Mouse (Mus musculus) CH12.LX (cell line): ENCODE data around the gene Igsf8. TPM values are rescaled to one million over a fixed set of nuclear protein-coding genes. Genes with fewer than 3 reads are reported as not detected.

ENCODE experiments used
- DNase-seq: peaks from one replicate; pipeline ENCODE4 v3.0.0-alpha.2; 2013; ENCODE audit errors: extremely low read depth
- H3K27ac ChIP-seq: 2 replicates; pipeline ENCODE4 v1.5.1; 2012; ENCODE audit warnings: low read depth, mild to moderate bottlenecking, control low read depth, moderate library complexity; ENCODE audit not compliant: insufficient read depth
- H3K27me3 ChIP-seq: replicated peaks from 2 replicates; pipeline ENCODE3; 2012; ENCODE audit warnings: inconsistent platforms
- H3K36me3 ChIP-seq, 2 experiments: replicated peaks in 1 of 2; 2 replicates each; pipeline versions ENCODE3 to v1.6.1; 2012; ENCODE audit warnings: inconsistent platforms in 1 of 2, low read length in 1 of 2, mild to moderate bottlenecking in 1 of 2, mixed read lengths in 1 of 2, moderate library complexity in 1 of 2; ENCODE audit not compliant: control insufficient read depth in 1 of 2, insufficient read depth in 1 of 2
- H3K4me1 ChIP-seq, 2 experiments: 2 replicates each; pipeline ENCODE4 v1.6.1; 2012; ENCODE audit warnings: inconsistent platforms in 1 of 2, moderate library complexity in 1 of 2; ENCODE audit not compliant: insufficient read depth in 2 of 2, control insufficient read depth in 1 of 2
- H3K4me2 ChIP-seq: 2 replicates; pipeline ENCODE4 v1.6.1; 2012; ENCODE audit warnings: low read depth, mild to moderate bottlenecking, control low read depth; ENCODE audit not compliant: poor library complexity, insufficient read depth, severe bottlenecking
- H3K4me3 ChIP-seq, 3 experiments: fragments of 150-350 bp in 1 of 3; sonication (generic) in 1 of 3; replicated peaks in 1 of 3; 2 replicates each; pipeline versions ENCODE3 to v1.5.1; 2011 to 2012; ENCODE audit warnings: low read depth in 2 of 3, low read length in 2 of 3, mild to moderate bottlenecking in 2 of 3, moderate library complexity in 2 of 3, control low read depth in 1 of 3, improper control_type of control experiment in 1 of 3, inconsistent platforms in 1 of 3, mixed read lengths in 1 of 3; ENCODE audit not compliant: poor library complexity in 1 of 3
- H3K79me2 ChIP-seq: replicated peaks from 2 replicates; pipeline ENCODE4 v1.6.1; 2012; ENCODE audit warnings: mild to moderate bottlenecking, moderate library complexity; ENCODE audit not compliant: control insufficient read depth, poor library complexity, insufficient read depth, severe bottlenecking; ENCODE audit errors: extremely low read depth
- H3K9ac ChIP-seq: 2 replicates; pipeline ENCODE4 v1.6.1; 2012; ENCODE audit warnings: low read depth, mild to moderate bottlenecking, control low read depth, moderate library complexity; ENCODE audit not compliant: insufficient read depth
- H3K9me3 ChIP-seq: replicated peaks from 2 replicates; pipeline ENCODE3; 2012; ENCODE audit warnings: low read length, inconsistent platforms, mixed read lengths
- E2F4 ChIP-seq: IDR thresholded peaks from 2 replicates; pipeline ENCODE4 v1.6.1; 2011; ENCODE audit warnings: low read depth, low read length, improper control_type of control experiment; ENCODE audit not compliant: insufficient replicate concordance
- ELF1 ChIP-seq: IDR thresholded peaks from 2 replicates; pipeline ENCODE4 v1.6.1; 2014; ENCODE audit warnings: low read depth, mild to moderate bottlenecking, inconsistent platforms, low read length, improper control_type of control experiment
- EP300 ChIP-seq: IDR thresholded peaks from 2 replicates; pipeline ENCODE4 v1.6.1; 2011; ENCODE audit warnings: low read length, improper control_type of control experiment
- ETS1 ChIP-seq: conservative IDR thresholded peaks from 2 replicates; pipeline ENCODE4 v1.6.1; 2012; ENCODE audit warnings: low read depth, mild to moderate bottlenecking, inconsistent platforms, low read length, improper control_type of control experiment, moderate library complexity
- GABPA ChIP-seq: IDR thresholded peaks from 2 replicates; pipeline ENCODE4 v1.6.1; 2012; ENCODE audit warnings: low read depth, low read length, improper control_type of control experiment, inconsistent platforms; ENCODE audit not compliant: insufficient replicate concordance
- HCFC1 ChIP-seq: IDR thresholded peaks from 2 replicates; pipeline ENCODE4 v1.6.1; 2012; ENCODE audit warnings: low read depth, mild to moderate bottlenecking, inconsistent platforms, low read length, improper control_type of control experiment
- JUND ChIP-seq: conservative IDR thresholded peaks from 2 replicates; pipeline ENCODE4 v1.6.1; 2011; ENCODE audit warnings: low read depth, low read length, improper control_type of control experiment
- KAT2A ChIP-seq: IDR thresholded peaks from 2 replicates; pipeline ENCODE4 v1.6.1; 2012; ENCODE audit warnings: low read length, improper control_type of control experiment, inconsistent platforms; ENCODE audit not compliant: insufficient replicate concordance
- MAFK ChIP-seq: IDR thresholded peaks from 2 replicates; pipeline ENCODE4 v1.6.1; 2011; ENCODE audit warnings: low read length, improper control_type of control experiment; ENCODE audit not compliant: insufficient replicate concordance
- MXI1 ChIP-seq: IDR thresholded peaks from 2 replicates; pipeline ENCODE4 v1.6.1; 2011; ENCODE audit warnings: mild to moderate bottlenecking, low read depth, low read length, improper control_type of control experiment
- MYC ChIP-seq: IDR thresholded peaks from 2 replicates; pipeline ENCODE4 v1.6.1; 2011; ENCODE audit warnings: low read depth, mild to moderate bottlenecking, improper control_type of control experiment, low read length
- NELFE ChIP-seq: IDR thresholded peaks from 2 replicates; pipeline ENCODE4 v1.6.1; 2011; ENCODE audit warnings: low read depth, low read length, improper control_type of control experiment
- PAX5 ChIP-seq: IDR thresholded peaks from 2 replicates; pipeline ENCODE4 v1.6.1; 2012; ENCODE audit warnings: low read length, inconsistent platforms, mixed read lengths
- RCOR1 ChIP-seq: conservative IDR thresholded peaks from 2 replicates; pipeline ENCODE4 v1.6.1; 2012; ENCODE audit warnings: low read depth, mild to moderate bottlenecking, inconsistent platforms, low read length, improper control_type of control experiment
- TBP ChIP-seq: conservative IDR thresholded peaks from 2 replicates; pipeline ENCODE4 v1.6.1; 2011; ENCODE audit warnings: low read depth, low read length, improper control_type of control experiment
- TCF12 ChIP-seq: IDR thresholded peaks from 2 replicates; pipeline ENCODE4 v1.6.1; 2014; ENCODE audit warnings: low read depth, mild to moderate bottlenecking, inconsistent platforms, low read length, improper control_type of control experiment
- UBTF ChIP-seq: IDR thresholded peaks from 2 replicates; pipeline ENCODE4 v1.6.1; 2012; ENCODE audit warnings: low read depth, mild to moderate bottlenecking, inconsistent platforms, low read length, improper control_type of control experiment, moderate library complexity
- ZC3H11A ChIP-seq: IDR thresholded peaks from 2 replicates; pipeline ENCODE4 v1.6.1; 2012; ENCODE audit warnings: low read depth, mild to moderate bottlenecking, inconsistent platforms, low read length, improper control_type of control experiment
- ZNF384 ChIP-seq: IDR thresholded peaks from 2 replicates; pipeline ENCODE4 v1.6.1; 2012; ENCODE audit warnings: low read depth, low read length, improper control_type of control experiment, inconsistent platforms
- dilution Hi-C: fragments of 300-500 bp; cut with MboI; formaldehyde crosslinking; loops from 2 replicates; pipeline ENCODE4 v1.14.3; 2020; ENCODE audit warnings: low sequenced_read_pairs; ENCODE audit not compliant: extremely low pct_unique_long_range_greater_than_20kb, extremely low pct_ligation_motif_present
- in situ Hi-C: fragments of 300-500 bp; cut with MboI; formaldehyde crosslinking; loops from 3 replicates; pipeline ENCODE4 v1.14.3; 2019; ENCODE audit warnings: low sequenced_read_pairs, low pct_ligation_motif_present, low pct_unique_long_range_greater_than_20kb, mixed read lengths
- polyA plus RNA-seq: library from polyadenylated mRNA; unstranded; fragments of >175 nt; gene quantifications from 2 replicates; pipeline ENCODE4 v1.2.1, GENCODE M21; 2012; ENCODE audit warnings: low read depth; ENCODE audit not compliant: insufficient read length
- total RNA-seq, 2 experiments: library from RNA; depleted of rRNA; stranded (reverse); fragments of 300-350 nt in 1 of 2; fragments of >200 nt in 1 of 2; gene quantifications; 2 replicates each; pipeline ENCODE4 v1.2.3; 2012 to 2014

The Igsf8 gene
- total and polyA plus RNA-seq, 3 experiments, result 7.4 to 37.0 (median 25.9) TPM

DNA sequence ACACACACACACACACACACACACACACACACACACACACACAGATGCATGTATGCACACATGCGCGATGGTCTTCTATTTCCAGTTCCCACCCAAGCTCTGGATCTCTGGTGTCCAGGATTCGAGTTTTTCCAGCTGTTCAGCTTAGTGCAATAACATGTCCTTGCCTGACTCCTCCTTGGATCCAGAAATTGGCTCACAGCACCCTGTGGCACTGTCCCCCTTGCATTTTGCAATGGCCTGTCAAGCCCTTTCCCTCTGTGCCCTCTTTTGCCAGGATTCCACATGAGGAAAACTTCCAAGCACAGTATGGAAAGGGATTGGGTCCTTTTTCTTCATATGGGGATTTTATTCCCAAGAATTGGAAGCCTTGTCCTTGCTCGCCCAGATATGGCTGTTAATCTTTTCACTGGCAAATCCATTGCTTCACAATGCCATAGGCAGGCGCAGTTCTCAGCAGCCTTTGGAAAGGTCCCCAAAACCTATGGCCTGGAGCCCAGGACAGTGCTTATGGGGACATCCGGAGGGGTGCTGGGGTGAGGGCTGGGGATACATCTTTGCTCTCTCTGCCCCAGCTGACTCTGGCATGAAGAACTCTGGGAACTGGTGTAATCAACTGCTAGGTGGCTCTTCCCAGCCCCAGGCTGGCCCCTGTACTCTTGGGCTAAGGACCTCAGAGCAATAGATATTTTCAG lies 35.5 kb downstream of the Igsf8 start:
- Histone ChIP-seq H3K4me1 (peaks cover 0 to 3% of the 10 kb centered on the region in 2 experiments; a peak in 2 of 4 replicates), H3K36me3 (no peaks in the 10 kb centered on the region), H3K4me3 (no peak overlapping the region), H3K27me3 (peaks cover 49% of the 10 kb centered on the region), H3K27ac (no peak overlapping the region), H3K79me2 (no peaks in the 10 kb centered on the region), H3K4me2 (no peak overlapping the region), H3K9ac (no peak overlapping the region), H3K9me3 (no peaks in the 10 kb centered on the region)
- no peak for DNase-seq
- dilution Hi-C loops (no loop called here), in situ Hi-C loops (no loop called here)
- TF ChIP-seq EP300 (no peak), ZC3H11A (no peak), ELF1 (no peak), GABPA (no peak), PAX5 (no peak), HCFC1 (no peak), TCF12 (no peak), RCOR1 (no peak), ZNF384 (no peak), MXI1 (no peak), NELFE (no peak), KAT2A (no peak), JUND (no peak), UBTF (no peak), MAFK (no peak), ETS1 (no peak), E2F4 (no peak), TBP (no peak), MYC (no peak)
